Mouse (Mus musculus): ENCODE measurements around the gene Itgb2l.

DNA sequence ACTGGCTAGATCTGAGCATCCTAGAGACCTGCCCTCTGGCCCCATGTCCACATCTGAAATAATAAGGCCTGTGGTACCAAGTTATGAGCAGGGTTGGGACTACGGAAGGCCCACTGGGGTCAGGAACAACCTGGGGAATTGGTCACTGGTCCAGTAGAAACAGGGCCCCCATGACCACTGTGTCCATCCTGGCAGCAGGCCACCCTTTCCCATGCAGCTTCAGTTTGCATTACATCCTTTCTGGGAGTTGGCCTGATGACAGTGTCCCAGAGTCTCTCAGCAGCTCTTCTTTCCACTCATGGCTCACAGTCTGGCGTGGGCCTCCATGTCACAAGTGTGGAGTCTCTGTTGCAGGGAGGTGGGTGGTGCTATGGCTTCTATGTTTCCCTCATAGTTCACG lies 1.6 kb downstream of the Itgb2l start:
- TF ChIP-seq CTCF (IDR thresholded peaks at IDR 0.05; ENCODE audit: low read depth) (no peak), EP300 (optimal IDR thresholded peaks at IDR 0.05) (no peak)

Data from stomach, postnatal 0 days (tissue).